Mouse (Mus musculus): Measurements from ENCODE around the gene Aif1. TPM values are rescaled to one million over a fixed set of nuclear protein-coding genes. Genes with fewer than 3 reads are reported as not detected.
A peak's percentile ranks its signal among the peaks of the same experiment; 100 is the strongest.

Aif1 gene
- total RNA-seq, 2 experiments from 2014 or later, result 78.7 to 103 TPM

DNA sequence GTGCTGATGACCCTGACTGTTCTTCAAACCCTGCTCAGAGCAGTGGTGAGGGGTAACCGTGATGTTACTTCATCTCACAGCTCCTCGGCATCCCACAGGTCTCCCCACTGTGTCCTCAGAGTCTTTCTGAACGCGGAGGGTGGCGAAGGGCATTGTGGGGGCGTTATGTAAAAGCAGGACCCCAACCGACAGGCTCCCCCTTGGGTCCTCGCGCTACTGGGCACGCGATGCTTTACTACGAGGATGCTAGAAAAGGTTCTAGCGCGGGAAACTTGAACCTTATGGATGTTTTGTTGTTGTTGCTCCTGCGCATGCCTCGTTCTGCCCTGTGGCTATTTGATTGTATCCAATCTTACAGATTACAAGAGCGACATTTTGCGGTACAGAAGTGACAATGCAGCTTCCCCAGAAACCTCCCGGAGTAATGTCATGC, 54.0 kb downstream of the Aif1 start, which contains the start of gene Csnk2b:
TSS of gene Csnk2b (minus strand) at position 183 of the 433 bp plus-strand sequence.
- no peak for ATAC-seq (ENCODE audit: poor library complexity, severe bottlenecking)

DNA sequence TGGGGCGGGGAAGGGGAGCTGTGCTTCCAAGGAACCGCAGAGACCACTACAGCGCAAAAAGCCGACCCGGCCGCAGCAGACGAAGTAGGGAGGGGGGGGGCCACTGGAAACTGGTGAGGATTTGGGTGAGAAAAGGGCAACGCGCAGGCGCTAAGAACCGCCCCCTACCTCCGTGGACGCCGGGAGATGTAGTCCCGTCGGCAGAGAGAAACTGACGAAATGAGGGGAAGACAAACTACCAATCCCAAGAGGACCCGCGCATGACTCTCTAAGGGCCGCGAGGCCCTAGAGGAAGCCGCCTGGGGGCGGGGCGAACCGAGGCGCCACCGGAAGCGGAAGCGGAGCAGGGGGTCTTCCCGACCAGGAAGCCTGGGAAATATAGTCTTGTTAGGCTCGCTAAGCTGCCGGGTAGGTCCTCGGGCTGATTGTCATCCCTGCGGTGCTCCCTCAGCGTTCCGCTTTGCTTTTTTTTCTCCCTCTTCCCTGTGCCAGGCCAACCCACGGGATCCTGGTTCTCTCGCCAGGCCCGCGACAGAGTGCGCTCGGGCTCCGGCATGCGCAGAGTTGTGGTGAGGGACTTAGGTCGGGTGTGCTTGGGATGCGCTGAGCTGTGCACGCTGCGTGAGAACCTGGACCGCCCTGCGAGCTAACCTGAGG, 54.6 kb downstream of the Aif1 start, which contains the start of gene Gpank1:
TSS of gene Gpank1 (plus strand) at position 313 of the 657 bp plus-strand sequence.
- peak; percentile 92 for ATAC-seq (ENCODE audit: poor library complexity, severe bottlenecking)

Other genes starting within 250 kb of the Aif1 start
Only the 30 nearest of the 39 such genes appear.
- 0.07 TPM in 1 of 2 replicates, not detected in the other for gene Vwa7, start 159.5 kb downstream of the Aif1 start, total RNA-seq (2015)
- gene Vwa7, start 159.5 kb downstream of the Aif1 start, total RNA-seq (2017), result 0.11 TPM in 1 of 2 replicates, not detected in the other
- 1.4 and 1.5 TPM in 2 replicates for gene Sapcd1, start 148.1 kb downstream of the Aif1 start, total RNA-seq (2015)
- gene Sapcd1, start 148.1 kb downstream of the Aif1 start, total RNA-seq (2017), result 0.22 TPM in 1 of 2 replicates, not detected in the other
- gene Msh5, start 129.3 kb downstream of the Aif1 start, total RNA-seq (2015), result 7.4 and 7.5 TPM in 2 replicates
- gene Msh5, start 129.3 kb downstream of the Aif1 start, total RNA-seq (2017), result 3.6 and 6.3 TPM in 2 replicates
- 415 and 463 TPM in 2 replicates for gene Clic1, start 126.1 kb downstream of the Aif1 start, total RNA-seq (2015)
- gene Clic1, start 126.1 kb downstream of the Aif1 start, total RNA-seq (2017), result 386 and 405 TPM in 2 replicates
- gene Ddah2, start 117.0 kb downstream of the Aif1 start, total RNA-seq (2015), result 2.2 and 3.1 TPM in 2 replicates
- 1.2 and 2.7 TPM in 2 replicates for gene Ddah2, start 117.0 kb downstream of the Aif1 start, total RNA-seq (2017)
- not detected in 2 replicates for gene Ly6g6c, start 110.7 kb downstream of the Aif1 start, total RNA-seq (2015)
- gene Ly6g6c, start 110.7 kb downstream of the Aif1 start, total RNA-seq (2017), result not detected in 2 replicates
- not detected in 2 replicates for gene Mpig6b, start 109.9 kb downstream of the Aif1 start, total RNA-seq (2015)
- not detected in 2 replicates for gene Mpig6b, start 109.9 kb downstream of the Aif1 start, total RNA-seq (2017)
- gene Ly6g6e, start 99.2 kb downstream of the Aif1 start, total RNA-seq (2015), result not detected in 2 replicates
- gene Ly6g6e, start 99.2 kb downstream of the Aif1 start, total RNA-seq (2017), result not detected in 2 replicates
- not detected in 2 replicates for gene Ly6g6d, start 98.0 kb downstream of the Aif1 start, total RNA-seq (2015)
- gene Ly6g6d, start 98.0 kb downstream of the Aif1 start, total RNA-seq (2017), result not detected in 2 replicates
- not detected in 2 replicates for gene Ly6g6f, start 90.5 kb downstream of the Aif1 start, total RNA-seq (2015)
- not detected in 2 replicates for gene Ly6g6f, start 90.5 kb downstream of the Aif1 start, total RNA-seq (2017)
- gene Abhd16a, start 86.8 kb downstream of the Aif1 start, total RNA-seq (2015), result 17.6 and 21.3 TPM in 2 replicates
- 18.0 and 20.4 TPM in 2 replicates for gene Abhd16a, start 86.8 kb downstream of the Aif1 start, total RNA-seq (2017)
- not detected in 2 replicates for gene Ly6g5c, start 67.8 kb downstream of the Aif1 start, total RNA-seq (2015)
- not detected in 2 replicates for gene Ly6g5c, start 67.8 kb downstream of the Aif1 start, total RNA-seq (2017)
- 6.1 and 8.2 TPM in 2 replicates for gene Ly6g5b, start 60.6 kb downstream of the Aif1 start, total RNA-seq (2015)
- gene Ly6g5b, start 60.6 kb downstream of the Aif1 start, total RNA-seq (2017), result 1.4 and 1.8 TPM in 2 replicates
- gene Gpank1, start 54.6 kb downstream of the Aif1 start, total RNA-seq (2015), result 22.6 and 24.6 TPM in 2 replicates
- 48.5 and 50.0 TPM in 2 replicates for gene Gpank1, start 54.6 kb downstream of the Aif1 start, total RNA-seq (2017)
- gene Csnk2b, start 54.0 kb downstream of the Aif1 start, total RNA-seq (2015), result 404 and 428 TPM in 2 replicates
- gene Csnk2b, start 54.0 kb downstream of the Aif1 start, total RNA-seq (2017), result 323 and 362 TPM in 2 replicates
- gene D17H6S53E, start 49.7 kb downstream of the Aif1 start, total RNA-seq (2015), result 4.5 and 4.7 TPM in 2 replicates
- 13.0 and 26.1 TPM in 2 replicates for gene D17H6S53E, start 49.7 kb downstream of the Aif1 start, total RNA-seq (2017)
- gene Apom, start 44.0 kb downstream of the Aif1 start, total RNA-seq (2015), result 0.38 TPM in 1 of 2 replicates, not detected in the other
- gene Apom, start 44.0 kb downstream of the Aif1 start, total RNA-seq (2017), result 0.26 TPM in 1 of 2 replicates, not detected in the other
- 87.9 and 91.7 TPM in 2 replicates for gene Bag6, start 40.9 kb downstream of the Aif1 start, total RNA-seq (2015)
- 72.4 and 90.5 TPM in 2 replicates for gene Bag6, start 40.9 kb downstream of the Aif1 start, total RNA-seq (2017)
- 144 and 172 TPM in 2 replicates for gene Prrc2a, start 11.2 kb downstream of the Aif1 start, total RNA-seq (2015)
- gene Prrc2a, start 11.2 kb downstream of the Aif1 start, total RNA-seq (2017), result 35.8 and 60.6 TPM in 2 replicates
- 425 and 434 TPM in 2 replicates for gene Lst1, start 12.4 kb upstream of the Aif1 start, total RNA-seq (2015)
- 495 and 596 TPM in 2 replicates for gene Lst1, start 12.4 kb upstream of the Aif1 start, total RNA-seq (2017)
- gene Ltb, start 18.4 kb upstream of the Aif1 start, total RNA-seq (2015), result 11.7 and 13.3 TPM in 2 replicates
- 7.3 and 11.2 TPM in 2 replicates for gene Ltb, start 18.4 kb upstream of the Aif1 start, total RNA-seq (2017)
- 33.1 and 34.6 TPM in 2 replicates for gene Tnf, start 25.9 kb upstream of the Aif1 start, total RNA-seq (2015)
- gene Tnf, start 25.9 kb upstream of the Aif1 start, total RNA-seq (2017), result 28.2 and 30.0 TPM in 2 replicates
- 0.11 TPM in 1 of 2 replicates, not detected in the other for gene Lta, start 29.3 kb upstream of the Aif1 start, total RNA-seq (2015)
- gene Lta, start 29.3 kb upstream of the Aif1 start, total RNA-seq (2017), result 0.24 TPM in 1 of 2 replicates, not detected in the other
- 0.76 and 2.5 TPM in 2 replicates for gene Gm16181, start 44.8 kb upstream of the Aif1 start, total RNA-seq (2015)
- gene Gm16181, start 44.8 kb upstream of the Aif1 start, total RNA-seq (2017), result 0.88 and 4.0 TPM in 2 replicates
- gene Atp6v1g2, start 57.6 kb upstream of the Aif1 start, total RNA-seq (2015), result 6.2 and 6.9 TPM in 2 replicates
- gene Atp6v1g2, start 57.6 kb upstream of the Aif1 start, total RNA-seq (2017), result 3.0 and 3.6 TPM in 2 replicates
- 2.2 and 4.5 TPM in 2 replicates for gene Nfkbil1, start 59.7 kb upstream of the Aif1 start, total RNA-seq (2015)
- gene Nfkbil1, start 59.7 kb upstream of the Aif1 start, total RNA-seq (2017), result 10.2 and 13.3 TPM in 2 replicates
- gene Ddx39b, start 65.7 kb upstream of the Aif1 start, total RNA-seq (2015), result 166 TPM in 2 replicates
- 115 and 125 TPM in 2 replicates for gene Ddx39b, start 65.7 kb upstream of the Aif1 start, total RNA-seq (2017)
- gene H2-D1, start 86.7 kb upstream of the Aif1 start, total RNA-seq (2015), result 572 and 605 TPM in 2 replicates
- 1,046 and 1,120 TPM in 2 replicates for gene H2-D1, start 86.7 kb upstream of the Aif1 start, total RNA-seq (2017)
- not detected in 2 replicates for gene H2-Q1, start 144.3 kb upstream of the Aif1 start, total RNA-seq (2015)
- not detected in 2 replicates for gene H2-Q1, start 144.3 kb upstream of the Aif1 start, total RNA-seq (2017)
- gene H2-Q2, start 166.2 kb upstream of the Aif1 start, total RNA-seq (2015), result not detected in 2 replicates
- gene H2-Q2, start 166.2 kb upstream of the Aif1 start, total RNA-seq (2017), result not detected in 2 replicates

Measured in megakaryocyte, adult 5-6 weeks (primary cell).